Mouse (Mus musculus) embryo, embryonic 10 days (tissue): ENCODE measurements around the gene Hspe1.
"Not testable (repeated sequence)": the region's sequence is repeated elsewhere in the genome, so short reads cannot be mapped to it uniquely, and the experiment has no call there.

Source experiments
- DNase-seq: peaks from one replicate; pipeline ENCODE4 v3.0.0-alpha.2; 2015; ENCODE audit warnings: low spot score

Hspe1 gene

GRCm38 (mm10) chr1:55085781-55086366, 2.1 kb upstream of the Hspe1 start:
- DNase-seq = no peak

- DNase-seq = peak; percentile 37
Measured at GRCm38 (mm10) chr1:55086868-55087400, 998 bp upstream of the Hspe1 start.

GRCm38 (mm10) chr1:55087401-55087904, 479 bp upstream of the Hspe1 start:
- no peak for DNase-seq

- DNase-seq = no peak
Measured at GRCm38 (mm10) chr1:55088611-55089497, 922 bp downstream of the Hspe1 start.

- no peak for DNase-seq
Measured at GRCm38 (mm10) chr1:55089498-55090064, 1.6 kb downstream of the Hspe1 start.

- DNase-seq = no peak
Measured at GRCm38 (mm10) chr1:55092056-55092455, 4.1 kb downstream of the Hspe1 start.

GRCm38 (mm10) chr1:55092469-55092868, 4.5 kb downstream of the Hspe1 start:
- DNase-seq = no peak

- no peak for DNase-seq
Measured at GRCm38 (mm10) chr1:55106919-55107585, 19.1 kb downstream of the Hspe1 start.

GRCm38 (mm10) chr1:55107644-55108043, 19.7 kb downstream of the Hspe1 start:
- no peak for DNase-seq

GRCm38 (mm10) chr1:55108473-55108872, 20.5 kb downstream of the Hspe1 start:
- no peak for DNase-seq

- no peak for DNase-seq
Measured at GRCm38 (mm10) chr1:55109066-55109766, 21.3 kb downstream of the Hspe1 start.

- DNase-seq = no peak
Measured at GRCm38 (mm10) chr1:55123046-55123445, 35.1 kb downstream of the Hspe1 start.

GRCm38 (mm10) chr1:55123561-55123960, 35.6 kb downstream of the Hspe1 start:
- no peak for DNase-seq

GRCm38 (mm10) chr1:55124136-55124535, 36.2 kb downstream of the Hspe1 start:
- not testable (repeated sequence) for DNase-seq

GRCm38 (mm10) chr1:55129716-55130115, 41.8 kb downstream of the Hspe1 start:
- no peak for DNase-seq

GRCm38 (mm10) chr1:55130190-55130916, 42.4 kb downstream of the Hspe1 start:
- no peak for DNase-seq

GRCm38 (mm10) chr1:55130943-55131401, 43.0 kb downstream of the Hspe1 start, which contains the start of gene Mob4:
Gene Mob4, plus strand, starts transcription at chr1:55131231.
- DNase-seq = peak; percentile 91

GRCm38 (mm10) chr1:55131424-55132014, 43.6 kb downstream of the Hspe1 start:
- peak; percentile 59 for DNase-seq

- no peak for DNase-seq
Measured at GRCm38 (mm10) chr1:55132308-55132707, 44.4 kb downstream of the Hspe1 start.

- DNase-seq = no peak
Measured at GRCm38 (mm10) chr1:55133173-55133572, 45.2 kb downstream of the Hspe1 start.
